Mouse (Mus musculus) intestine, postnatal 0 days (tissue): ENCODE measurements around the gene Rhof. TPM values are rescaled to one million over a fixed set of nuclear protein-coding genes. Genes with fewer than 3 reads are reported as not detected.

Experiments used
- ATAC-seq: fragments of 200-750 bp; cut with Nextera tagmentation; 2 replicates; pipeline ENCODE4 v1.8.0; 2017; ENCODE audit warnings: mild to moderate bottlenecking, moderate TSS enrichment, moderate library complexity
- H3K27ac ChIP-seq: fragments of 300-500 bp; sonication (generic); 2 replicates; pipeline ENCODE4 v1.5.1; 2014; ENCODE audit warnings: mild to moderate bottlenecking, low read depth, low read length, moderate library complexity
- H3K27me3 ChIP-seq: fragments of 300-500 bp; sonication (generic); replicated peaks from 2 replicates; pipeline ENCODE4 v1.6.1; 2014; ENCODE audit warnings: low read length, mixed read lengths; ENCODE audit not compliant: control insufficient read depth, insufficient read depth
- H3K36me3 ChIP-seq: fragments of 300-500 bp; sonication (generic); 2 replicates; pipeline ENCODE4 v1.6.1; 2014; ENCODE audit warnings: mild to moderate bottlenecking, moderate library complexity; ENCODE audit not compliant: control insufficient read depth, insufficient read depth
- H3K4me1 ChIP-seq: fragments of 300-500 bp; sonication (generic); replicated peaks from 2 replicates; pipeline ENCODE4 v1.6.1; 2014; ENCODE audit warnings: antibody characterized with exemption, low read length, mixed read lengths; ENCODE audit not compliant: control insufficient read depth, insufficient read depth
- H3K4me2 ChIP-seq: fragments of 300-500 bp; sonication (generic); replicated peaks from 2 replicates; pipeline ENCODE4 v1.6.1; 2014; ENCODE audit warnings: low read depth, mild to moderate bottlenecking, moderate library complexity
- H3K4me3 ChIP-seq: fragments of 300-500 bp; sonication (generic); 2 replicates; pipeline ENCODE4 v1.5.1; 2014; ENCODE audit warnings: low read depth, low read length
- H3K9ac ChIP-seq: fragments of 300-500 bp; sonication (generic); 2 replicates; pipeline ENCODE4 v1.6.1; 2014; ENCODE audit warnings: mild to moderate bottlenecking, low read depth, low read length
- H3K9me3 ChIP-seq: fragments of 300-500 bp; sonication (generic); 2 replicates; pipeline ENCODE4 v1.6.1; 2016; ENCODE audit warnings: mixed run types; ENCODE audit not compliant: control insufficient read depth
- CTCF ChIP-seq: sonication (generic); IDR thresholded peaks from 2 replicates; pipeline ENCODE4 v1.5.1; 2016; ENCODE audit warnings: low read depth, mild to moderate bottlenecking, control low read depth, antibody characterized with exemption, moderate library complexity
- WGBS: fragments of 180-500 bp; shearing (Covaris S2); extraction: QIAGEN DNeasy Blood & Tissue Kit; methylation state at CpG from one replicate; pipeline ENCODE4 v1.1.7; 2014; 5-methylcytosine and 5-hydroxymethylcytosine counted together
- polyA plus RNA-seq: library from polyadenylated mRNA; unstranded; fragments of >200 nt; fragmentation: Nextera tagmentation; extraction: Ambion mirVana; gene quantifications from 2 replicates; pipeline ENCODE4 v1.2.1, GENCODE M21; 2015

Gene Rhof
- polyA plus RNA-seq, 1 experiment from 2014 or later = 17.0 TPM

DNA sequence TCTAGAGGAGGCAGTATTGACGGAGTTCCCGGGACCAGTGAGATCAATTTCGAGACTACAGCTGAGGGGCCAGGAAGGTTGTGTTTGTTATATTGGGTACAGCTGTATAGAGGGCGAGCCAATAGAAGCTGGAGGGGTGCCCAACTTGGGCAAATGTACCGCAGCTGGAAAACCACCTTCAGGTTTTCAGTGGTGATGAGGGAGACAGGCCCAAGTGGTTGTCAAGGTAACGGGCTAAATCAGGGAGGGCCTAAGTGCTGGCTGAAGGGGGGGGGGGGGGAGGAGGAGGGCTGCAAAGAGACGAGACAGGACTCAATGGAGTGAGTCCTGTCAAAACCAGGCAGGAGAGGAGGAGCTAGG, 1.3 kb upstream of the Rhof start:
- TF ChIP-seq CTCF = no peak
- Histone ChIP-seq H3K36me3 (no peaks in the 10 kb centered on the region; the same call in 1 of the 2 replicates), H3K27me3 (no peaks in the 10 kb centered on the region), H3K9ac (no peak overlapping the region), H3K4me3 (no peak overlapping the region), H3K4me2 (no peak overlapping the region), H3K9me3 (no peaks in the 10 kb centered on the region), H3K27ac (no peak overlapping the region), H3K4me1 (peaks cover 12% of the 10 kb centered on the region)
- ATAC-seq = no peak
- WGBS = 32% methylated on average over 7 of the region's 7 CpGs

GRCm38 (mm10) chr5:123133083-123133783, 741 bp upstream of the Rhof start:
- H3K9me3 ChIP-seq = no peaks in the 10 kb centered on the region
- peaks cover 12% of the 10 kb centered on the region for H3K4me1 ChIP-seq

GRCm38 (mm10) chr5:123130814-123131148, 1.7 kb downstream of the Rhof start:
- no peak overlapping the region for H3K9ac ChIP-seq
- no peaks in the 10 kb centered on the region; the same call in 1 of the 2 replicates for H3K36me3 ChIP-seq
- ATAC-seq = peak; percentile 70
- WGBS = 50% methylated on average over 5 of the region's 5 CpGs
- peak overlapping the region; percentile 81 for H3K4me2 ChIP-seq
- no peaks in the 10 kb centered on the region for H3K27me3 ChIP-seq
- H3K27ac ChIP-seq = peak overlapping the region; percentile 50
- H3K4me3 ChIP-seq = no peak overlapping the region
- TF ChIP-seq CTCF = no peak
- peaks cover 6% of the 10 kb centered on the region for H3K4me1 ChIP-seq
- H3K9me3 ChIP-seq = no peaks in the 10 kb centered on the region

More at GRCm38 (mm10) chr5:123133083-123133783, 741 bp upstream of the Rhof start:
- peak overlapping the region; percentile 81; the same call in 1 of the 2 replicates for H3K4me2 ChIP-seq
- no peak overlapping the region for H3K9ac ChIP-seq
- no peaks in the 10 kb centered on the region; the same call in 1 of the 2 replicates for H3K36me3 ChIP-seq
- TF ChIP-seq CTCF = peak; percentile 100
- H3K4me3 ChIP-seq = no peak overlapping the region
- ATAC-seq = no peak
- peak overlapping the region; percentile 21; the same call in 1 of the 2 replicates for H3K27ac ChIP-seq
- 17% methylated on average over 18 of the region's 18 CpGs for WGBS
- H3K27me3 ChIP-seq = no peaks in the 10 kb centered on the region

DNA sequence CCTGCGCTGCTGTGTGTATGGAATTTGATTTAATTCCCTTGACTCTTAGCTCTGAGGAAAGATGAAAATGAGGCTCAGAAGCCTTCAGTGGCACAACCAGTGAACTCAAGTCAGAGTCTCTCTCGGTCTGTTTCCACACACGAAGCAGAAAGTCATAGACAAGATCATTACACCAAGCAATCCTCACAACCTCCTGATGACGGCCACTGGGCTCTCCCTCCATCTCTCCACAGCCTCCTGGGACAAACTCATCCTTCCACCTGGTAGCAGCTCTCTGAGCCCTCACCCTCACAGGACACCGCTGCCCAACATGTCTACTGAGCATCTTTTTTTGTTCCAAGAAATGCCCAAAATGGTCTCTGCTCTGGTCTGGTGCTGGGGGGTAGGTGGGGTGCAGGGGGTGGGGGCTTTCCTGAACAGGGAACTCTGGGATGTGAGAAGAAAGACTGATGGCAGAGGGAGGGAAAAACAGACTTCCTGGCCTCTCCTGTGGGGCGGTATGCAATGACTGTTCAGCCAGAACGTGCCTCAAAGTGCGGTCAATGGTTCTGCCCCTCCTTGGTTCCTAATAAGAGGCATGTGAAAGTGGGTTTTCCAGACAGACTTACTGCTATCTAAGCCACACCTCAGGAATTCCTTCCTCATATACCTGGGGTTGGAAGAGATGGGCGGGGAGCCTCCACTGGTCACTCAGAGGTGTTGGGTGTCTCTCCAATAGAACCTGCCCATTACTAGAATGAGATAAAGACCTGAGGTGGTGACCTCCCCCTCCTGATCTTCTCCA, 2.3 kb downstream of the Rhof start:
- peaks cover 3% of the 10 kb centered on the region for H3K4me1 ChIP-seq
- no peak for TF ChIP-seq CTCF
- H3K27ac ChIP-seq = peak overlapping the region; percentile 50
- H3K9me3 ChIP-seq = no peaks in the 10 kb centered on the region
- peak overlapping the region; percentile 81; the same call in 1 of the 2 replicates for H3K4me2 ChIP-seq
- 60% methylated on average over 9 of the region's 9 CpGs for WGBS
- no peak overlapping the region for H3K9ac ChIP-seq
- ATAC-seq = peak; percentile 52
- no peaks in the 10 kb centered on the region; the same call in 1 of the 2 replicates for H3K36me3 ChIP-seq
- no peak overlapping the region for H3K4me3 ChIP-seq
- H3K27me3 ChIP-seq = no peaks in the 10 kb centered on the region

GRCm38 (mm10) chr5:123129170-123129757, 3.2 kb downstream of the Rhof start:
- H3K36me3 ChIP-seq = no peaks in the 10 kb centered on the region; the same call in 1 of the 2 replicates
- H3K9me3 ChIP-seq = no peaks in the 10 kb centered on the region
- no peaks in the 10 kb centered on the region; the same call in none of the 2 replicates for H3K4me1 ChIP-seq
- no peak for ATAC-seq
- WGBS = 89% methylated on average over 10 of the region's 10 CpGs
- no peak overlapping the region for H3K4me3 ChIP-seq
- H3K27ac ChIP-seq = no peak overlapping the region
- no peaks in the 10 kb centered on the region for H3K27me3 ChIP-seq
- TF ChIP-seq CTCF = no peak
- H3K4me2 ChIP-seq = no peak overlapping the region
- H3K9ac ChIP-seq = no peak overlapping the region

- H3K4me1 ChIP-seq = no peaks in the 10 kb centered on the region; the same call in none of the 2 replicates
- H3K4me2 ChIP-seq = no peak overlapping the region
- 73% methylated on average over 10 of the region's 10 CpGs for WGBS
- no peak overlapping the region for H3K27ac ChIP-seq
- H3K36me3 ChIP-seq = no peaks in the 10 kb centered on the region; the same call in 1 of the 2 replicates
- no peak for ATAC-seq
- H3K4me3 ChIP-seq = no peak overlapping the region
- no peaks in the 10 kb centered on the region for H3K27me3 ChIP-seq
- no peak for TF ChIP-seq CTCF
- H3K9ac ChIP-seq = no peak overlapping the region
- no peaks in the 10 kb centered on the region for H3K9me3 ChIP-seq
Measured at GRCm38 (mm10) chr5:123128426-123129169, 3.9 kb downstream of the Rhof start.
